Mouse (Mus musculus) MEL (cell line): ENCODE results near the gene Grap. TPM values are rescaled to one million over a fixed set of nuclear protein-coding genes. Genes with fewer than 3 reads are reported as not detected.

Experiments
- DNase-seq: peaks from one replicate; pipeline ENCODE4 v3.0.0; 2011; ENCODE audit warnings: low read depth, low spot score
- H3K27ac ChIP-seq: 2 replicates; pipeline ENCODE4 v1.5.1; 2012; ENCODE audit warnings: low read depth, mild to moderate bottlenecking, control low read depth, low read length, moderate library complexity; ENCODE audit not compliant: control insufficient read depth
- H3K27me3 ChIP-seq, 2 experiments: fragments of 150-350 bp in 1 of 2; sonication (generic) in 1 of 2; 2 replicates each; pipeline ENCODE4 v1.6.1; 2012; ENCODE audit warnings: low read length in 2 of 2, mild to moderate bottlenecking in 2 of 2, improper control_type of control experiment in 1 of 2, moderate library complexity in 1 of 2; ENCODE audit not compliant: insufficient read depth in 2 of 2, control insufficient read depth in 1 of 2
- H3K36me3 ChIP-seq, 2 experiments: 2 replicates each; pipeline ENCODE4 v1.6.1; 2012 to 2014; ENCODE audit warnings: low read length in 2 of 2, improper control_type of control experiment in 1 of 2, inconsistent platforms in 1 of 2, mild to moderate bottlenecking in 1 of 2; ENCODE audit not compliant: insufficient read depth in 2 of 2, control insufficient read depth in 1 of 2
- H3K4me1 ChIP-seq, 2 experiments: fragments of 150-350 bp in 1 of 2; sonication (generic) in 1 of 2; 2 replicates each; pipeline ENCODE4 v1.6.1; 2012; ENCODE audit warnings: low read length in 2 of 2, improper control_type of control experiment in 1 of 2, mild to moderate bottlenecking in 1 of 2; ENCODE audit not compliant: insufficient read depth in 2 of 2, control insufficient read depth in 1 of 2
- H3K4me3 ChIP-seq, 2 experiments: fragments of 150-350 bp in 1 of 2; sonication (generic) in 1 of 2; 2 replicates each; pipeline ENCODE4 v1.5.1; 2012; ENCODE audit warnings: low read depth in 2 of 2, low read length in 2 of 2, mild to moderate bottlenecking in 2 of 2, moderate library complexity in 2 of 2, control low read depth in 1 of 2, improper control_type of control experiment in 1 of 2; ENCODE audit not compliant: control insufficient read depth in 1 of 2, insufficient read depth in 1 of 2
- H3K79me2 ChIP-seq: 2 replicates; pipeline ENCODE4 v1.6.1; 2012; ENCODE audit warnings: mild to moderate bottlenecking, low read length, moderate library complexity; ENCODE audit not compliant: control insufficient read depth, poor library complexity, insufficient read depth
- H3K9ac ChIP-seq: 2 replicates; pipeline ENCODE4 v1.6.1; 2012; ENCODE audit warnings: low read depth, mild to moderate bottlenecking, control low read depth, low read length, moderate library complexity; ENCODE audit not compliant: control insufficient read depth, poor library complexity, severe bottlenecking
- H3K9me3 ChIP-seq: fragments of 150-350 bp; sonication (generic); replicated peaks from 2 replicates; pipeline ENCODE4 v1.6.1; 2012; ENCODE audit warnings: mild to moderate bottlenecking, low read length, improper control_type of control experiment, moderate library complexity; ENCODE audit not compliant: insufficient read depth
- CHD1 ChIP-seq: IDR thresholded peaks from 2 replicates; pipeline ENCODE4 v1.6.1; 2012; ENCODE audit warnings: low read depth, mild to moderate bottlenecking, inconsistent platforms, low read length, improper control_type of control experiment
- TAL1 ChIP-seq: IDR thresholded peaks from 2 replicates; pipeline ENCODE4 v1.6.1; 2012; ENCODE audit warnings: mild to moderate bottlenecking, inconsistent platforms, low read length, moderate library complexity, mixed read lengths
- polyA plus RNA-seq, 2 experiments: library from polyadenylated mRNA; stranded (reverse) in 1 of 2; unstranded in 1 of 2; fragments of >175 nt in 1 of 2; fragments of >200 nt in 1 of 2; gene quantifications; 2 replicates each; pipeline versions ENCODE4 v1.2.1 to v1.2.4; 2012; ENCODE audit warnings: low replicate concordance in 2 of 2, low read depth in 1 of 2; ENCODE audit not compliant: insufficient read length in 2 of 2, insufficient read depth in 1 of 2, missing spikeins in 1 of 2
- total RNA-seq: library from RNA; depleted of rRNA; stranded (reverse); fragments of 300-350 nt; gene quantifications from 2 replicates; pipeline ENCODE4 v1.2.3, GENCODE M21; 2012; rRNA removed

Gene Grap
- total and polyA plus RNA-seq, 3 experiments: 1.8 to 2.3 TPM; not detected in 1

GRCm38 (mm10) chr11:61722077-61722476 is 69.0 kb downstream of the Grap start:
- TF ChIP-seq TAL1 (no peak), CHD1 (no peak)
- TF ChIP-seq, all 39 proteins: peak for 0
- Histone ChIP-seq H3K4me3 (no peak overlapping the region), H3K79me2 (no peaks in the 10 kb centered on the region), H3K27me3 (no peaks in the 10 kb centered on the region), H3K9me3 (no peaks in the 10 kb centered on the region), H3K9ac (no peak overlapping the region), H3K27ac (no peak overlapping the region), H3K4me1 (no peaks in the 10 kb centered on the region), H3K36me3 (no peaks in the 10 kb centered on the region)
- DNase-seq: no peak

Other genes starting within 250 kb of the Grap start
- not detected in 2 replicates for gene Rnf112, start 199.1 kb upstream of the Grap start, total RNA-seq
- gene Rnf112, start 199.1 kb upstream of the Grap start, polyA plus RNA-seq: not detected
- not detected in 2 replicates for gene Mfap4, start 167.8 kb upstream of the Grap start, total RNA-seq
- gene Mfap4, start 167.8 kb upstream of the Grap start, polyA plus RNA-seq: not detected
- 12.6 and 12.7 TPM in 2 replicates for gene Mapk7, start 158.9 kb upstream of the Grap start, total RNA-seq
- gene Mapk7, start 158.9 kb upstream of the Grap start, polyA plus RNA-seq: 10 to 100 TPM in 1 of 2 experiments, not detected in 1; 25.3 TPM
- gene B9d1, start 148.1 kb upstream of the Grap start, total RNA-seq: 27.2 and 29.5 TPM in 2 replicates
- gene B9d1, start 148.1 kb upstream of the Grap start, polyA plus RNA-seq: 10 to 100 TPM in 1 of 2 experiments, not detected in 1; 22.5 TPM
- gene Epn2, start 73.6 kb upstream of the Grap start, total RNA-seq: 8.6 and 8.8 TPM in 2 replicates
- gene Epn2, start 73.6 kb upstream of the Grap start, polyA plus RNA-seq: 10 to 100 TPM in 1 of 2 experiments, not detected in 1; 12.5 TPM
- gene Fam83g, start 30.8 kb downstream of the Grap start, total RNA-seq: 6.2 and 9.7 TPM in 2 replicates
- 1 to 10 TPM in 1 of 2 experiments, not detected in 1; 5.4 TPM for gene Fam83g, start 30.8 kb downstream of the Grap start, polyA plus RNA-seq
- not detected in 2 replicates for gene Slc5a10, start 67.6 kb downstream of the Grap start, total RNA-seq
- under 1 TPM in 1 of 2 experiments, not detected in 1; 0.08 TPM for gene Slc5a10, start 67.6 kb downstream of the Grap start, polyA plus RNA-seq
- 29.0 and 35.1 TPM in 2 replicates for gene Prpsap2, start 108.8 kb downstream of the Grap start, total RNA-seq
- 10 to 100 TPM in 1 of 2 experiments, not detected in 1; 30.7 TPM for gene Prpsap2, start 108.8 kb downstream of the Grap start, polyA plus RNA-seq
- gene Ulk2, start 201.8 kb downstream of the Grap start, total RNA-seq: 7.2 and 9.4 TPM in 2 replicates
- gene Ulk2, start 201.8 kb downstream of the Grap start, polyA plus RNA-seq: 10 to 100 TPM in 1 of 2 experiments, not detected in 1; 10.3 TPM